Mouse (Mus musculus) heart, embryonic 14.5 days (tissue): ENCODE measurements around the gene Synpo2l. TPM values are rescaled to one million over a fixed set of nuclear protein-coding genes. Genes with fewer than 3 reads are reported as not detected.
A peak's percentile ranks its signal among the peaks of the same experiment; 100 is the strongest.

Experiments
- ATAC-seq: fragments of 200-750 bp; cut with Nextera tagmentation; 2 replicates; pipeline ENCODE4 v1.8.0; 2017; ENCODE audit warnings: low read depth, moderate TSS enrichment; ENCODE audit not compliant: insufficient number of reproducible peaks, insufficient read depth, low FRiP score
- H3K27ac ChIP-seq, 2 experiments: fragments of 200-500 bp in 1 of 2; fragments of 300-500 bp in 1 of 2; sonication (generic) in 1 of 2; replicated peaks in 1 of 2; 2 replicates each; pipeline ENCODE4 v1.5.1; 2012 to 2014; ENCODE audit warnings: low read depth in 2 of 2, low read length in 2 of 2, control low read depth in 1 of 2, mild to moderate bottlenecking in 1 of 2, mixed read lengths in 1 of 2; ENCODE audit not compliant: control insufficient read depth in 1 of 2, insufficient read depth in 1 of 2
- H3K27me3 ChIP-seq: fragments of 300-500 bp; sonication (generic); 2 replicates; pipeline ENCODE4 v1.6.1; 2014; ENCODE audit warnings: mild to moderate bottlenecking, low read length, control low read depth; ENCODE audit not compliant: control insufficient read depth, insufficient read depth
- H3K36me3 ChIP-seq: fragments of 300-500 bp; sonication (generic); 2 replicates; pipeline ENCODE4 v1.6.1; 2014; ENCODE audit warnings: mild to moderate bottlenecking, control low read depth, low read length, mixed read lengths; ENCODE audit not compliant: control insufficient read depth, insufficient read depth
- H3K4me1 ChIP-seq, 2 experiments: fragments of 200-500 bp in 1 of 2; fragments of 300-500 bp in 1 of 2; sonication (generic) in 1 of 2; 2 replicates each; pipeline ENCODE4 v1.6.1; 2012 to 2014; ENCODE audit warnings: low read length in 2 of 2, control low read depth in 1 of 2, mixed read lengths in 1 of 2; ENCODE audit not compliant: control insufficient read depth in 2 of 2, insufficient read depth in 2 of 2
- H3K4me2 ChIP-seq: fragments of 300-500 bp; sonication (generic); 2 replicates; pipeline ENCODE4 v1.6.1; 2014; ENCODE audit warnings: mild to moderate bottlenecking, low read length
- H3K4me3 ChIP-seq, 2 experiments: fragments of 200-500 bp in 1 of 2; fragments of 300-500 bp in 1 of 2; sonication (generic) in 1 of 2; 2 replicates each; pipeline ENCODE4 v1.5.1; 2012 to 2014; ENCODE audit warnings: low read length in 2 of 2, mild to moderate bottlenecking in 2 of 2, control low read depth in 1 of 2, low read depth in 1 of 2, moderate library complexity in 1 of 2; ENCODE audit not compliant: control insufficient read depth in 1 of 2, insufficient read depth in 1 of 2
- H3K9ac ChIP-seq: fragments of 300-500 bp; sonication (generic); 2 replicates; pipeline ENCODE4 v1.6.1; 2014; ENCODE audit warnings: mild to moderate bottlenecking, low read length
- H3K9me3 ChIP-seq: fragments of 300-500 bp; sonication (generic); 2 replicates; pipeline ENCODE4 v1.6.1; 2016; ENCODE audit warnings: low read length, control low read depth; ENCODE audit not compliant: control insufficient read depth
- WGBS: fragments of 180-500 bp; shearing (Covaris S2); extraction: QIAGEN DNeasy Blood & Tissue Kit; methylation state at CpG from one replicate; pipeline ENCODE4 v1.1.7; 2014; 5-methylcytosine and 5-hydroxymethylcytosine counted together
- polyA plus RNA-seq: library from polyadenylated mRNA; unstranded; fragments of >200 nt; fragmentation: Nextera tagmentation; extraction: Ambion mirVana; gene quantifications from 2 replicates; pipeline ENCODE4 v1.2.1, GENCODE M21; 2014

Gene Synpo2l
- polyA plus RNA-seq, 1 experiment from 2014 or later: 172 TPM

GRCm38 (mm10) chr14:20694185-20694883 is 26.2 kb upstream of the Synpo2l start:
- 45% methylated on average over 13 of the region's 13 CpGs for WGBS

GRCm38 (mm10) chr14:20693589-20694101 is 25.5 kb upstream of the Synpo2l start:
- H3K36me3 ChIP-seq: peaks cover 70% of the 10 kb centered on the region

More at GRCm38 (mm10) chr14:20694185-20694883, 26.2 kb upstream of the Synpo2l start:
- Histone ChIP-seq H3K4me3 (peak overlapping the region; percentile 60 to 72), H3K9ac (peak overlapping the region; percentile 93), H3K36me3 (peaks cover 70% of the 10 kb centered on the region), H3K4me2 (peak overlapping the region; percentile 83), H3K4me1 (peaks cover 14 to 38% of the 10 kb centered on the region in 2 experiments), H3K9me3 (no peaks in the 10 kb centered on the region), H3K27ac (peak overlapping the region; percentile 82 to 96; a peak in 2 of 4 replicates), H3K27me3 (no peaks in the 10 kb centered on the region)
- no peak for ATAC-seq

GRCm38 (mm10) chr14:20691772-20692171 is 23.6 kb upstream of the Synpo2l start:
- 85% methylated on average over 6 of the region's 6 CpGs for WGBS
- no peak for ATAC-seq
- H3K36me3 ChIP-seq: peaks cover 77% of the 10 kb centered on the region
- no peaks in the 10 kb centered on the region for H3K27me3 ChIP-seq
- no peak overlapping the region for H3K27ac ChIP-seq
- H3K9me3 ChIP-seq: no peaks in the 10 kb centered on the region
- no peak overlapping the region for H3K4me2 ChIP-seq
- H3K9ac ChIP-seq: no peak overlapping the region
- peaks cover 12 to 19% of the 10 kb centered on the region in 2 experiments for H3K4me1 ChIP-seq
- no peak overlapping the region for H3K4me3 ChIP-seq

More at GRCm38 (mm10) chr14:20693589-20694101, 25.5 kb upstream of the Synpo2l start:
- H3K9ac ChIP-seq: no peak overlapping the region
- 86% methylated on average over 10 of the region's 10 CpGs for WGBS
- no peak overlapping the region for H3K27ac ChIP-seq
- peaks cover 14 to 37% of the 10 kb centered on the region in 2 experiments for H3K4me1 ChIP-seq
- no peaks in the 10 kb centered on the region for H3K9me3 ChIP-seq
- no peak overlapping the region for H3K4me2 ChIP-seq
- no peak for ATAC-seq
- no peaks in the 10 kb centered on the region for H3K27me3 ChIP-seq
- no peak overlapping the region for H3K4me3 ChIP-seq

GRCm38 (mm10) chr14:20689009-20689408 is 20.9 kb upstream of the Synpo2l start:
- Histone ChIP-seq H3K9me3 (no peaks in the 10 kb centered on the region), H3K27me3 (no peaks in the 10 kb centered on the region), H3K4me1 (peaks cover 0 to 2% of the 10 kb centered on the region in 2 experiments; a peak in 1 of 4 replicates), H3K9ac (no peak overlapping the region), H3K27ac (no peak overlapping the region), H3K4me3 (no peak overlapping the region), H3K4me2 (no peak overlapping the region), H3K36me3 (peaks cover 100% of the 10 kb centered on the region)
- WGBS: 81% methylated on average over 2 of the region's 2 CpGs
- no peak for ATAC-seq

GRCm38 (mm10) chr14:20686576-20686975 is 18.4 kb upstream of the Synpo2l start:
- Histone ChIP-seq H3K4me1 (peaks cover 5 to 9% of the 10 kb centered on the region in 2 experiments; a peak in 3 of 4 replicates), H3K4me2 (no peak overlapping the region), H3K27me3 (no peaks in the 10 kb centered on the region), H3K9me3 (no peaks in the 10 kb centered on the region), H3K36me3 (peaks cover 100% of the 10 kb centered on the region), H3K9ac (no peak overlapping the region), H3K27ac (no peak overlapping the region), H3K4me3 (no peak overlapping the region)
- 98% methylated on average over 3 of the region's 3 CpGs for WGBS
- no peak for ATAC-seq

- H3K9me3 ChIP-seq: no peaks in the 10 kb centered on the region
- H3K27ac ChIP-seq: peak overlapping the region in 1 of 2 experiments; percentile 53; a peak in 1 of 4 replicates
- no peak overlapping the region for H3K9ac ChIP-seq
- H3K36me3 ChIP-seq: peaks cover 100% of the 10 kb centered on the region
- H3K27me3 ChIP-seq: no peaks in the 10 kb centered on the region
- peaks cover 5 to 9% of the 10 kb centered on the region in 2 experiments; a peak in 3 of 4 replicates for H3K4me1 ChIP-seq
- H3K4me2 ChIP-seq: no peak overlapping the region
- ATAC-seq: peak; percentile 37; the same call in 1 of the 2 replicates
- H3K4me3 ChIP-seq: no peak overlapping the region
- WGBS: 24% methylated on average over 3 of the region's 3 CpGs
These were observed 14.3 kb upstream of the Synpo2l start for GRCm38 (mm10) chr14:20682498-20682897.

- 89% methylated on average over 2 of the region's 2 CpGs for WGBS
- peaks cover 5 to 9% of the 10 kb centered on the region in 2 experiments; a peak in 3 of 4 replicates for H3K4me1 ChIP-seq
These were observed 13.6 kb upstream of the Synpo2l start for GRCm38 (mm10) chr14:20681742-20682141.

More at GRCm38 (mm10) chr14:20681742-20682141, 13.6 kb upstream of the Synpo2l start:
- Histone ChIP-seq H3K9ac (no peak overlapping the region), H3K4me2 (no peak overlapping the region), H3K36me3 (peaks cover 100% of the 10 kb centered on the region), H3K27ac (no peak overlapping the region), H3K9me3 (no peaks in the 10 kb centered on the region), H3K27me3 (no peaks in the 10 kb centered on the region), H3K4me3 (no peak overlapping the region)
- ATAC-seq: no peak
